Mouse (Mus musculus) right cerebral cortex, adult 2 months (tissue): ENCODE measurements around the gene Gm5142.

Experiments
- DNase-seq, 2 experiments: peaks; one replicate each; pipeline ENCODE4 v3.0.0; 2021 to 2022; ENCODE audit warnings: low spot score in 2 of 2

Gene Gm5142

DNA sequence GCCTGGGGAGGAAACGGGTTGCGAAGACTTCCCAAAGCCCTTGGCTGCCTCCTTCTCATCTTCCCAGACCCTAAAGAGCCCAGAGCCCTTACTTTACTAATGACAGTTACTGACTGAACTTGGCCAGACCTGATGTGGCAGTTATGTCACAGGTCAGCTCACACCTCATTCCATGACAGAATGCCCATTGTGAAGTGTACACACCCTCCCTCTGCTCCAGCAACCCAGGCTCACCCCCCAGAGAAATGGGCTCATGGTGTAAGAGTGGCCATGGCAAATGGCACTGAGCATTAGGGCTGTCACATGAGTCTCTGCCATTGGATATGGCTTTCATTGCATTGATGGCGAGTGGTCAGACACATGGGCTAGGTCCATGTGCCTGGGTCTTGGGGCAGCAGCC is at the start of gene Gm5142:
Gene Gm5142 (minus strand): TSS at position 101 of the 400 bp plus-strand sequence.
- DNase-seq = no peak

DNA sequence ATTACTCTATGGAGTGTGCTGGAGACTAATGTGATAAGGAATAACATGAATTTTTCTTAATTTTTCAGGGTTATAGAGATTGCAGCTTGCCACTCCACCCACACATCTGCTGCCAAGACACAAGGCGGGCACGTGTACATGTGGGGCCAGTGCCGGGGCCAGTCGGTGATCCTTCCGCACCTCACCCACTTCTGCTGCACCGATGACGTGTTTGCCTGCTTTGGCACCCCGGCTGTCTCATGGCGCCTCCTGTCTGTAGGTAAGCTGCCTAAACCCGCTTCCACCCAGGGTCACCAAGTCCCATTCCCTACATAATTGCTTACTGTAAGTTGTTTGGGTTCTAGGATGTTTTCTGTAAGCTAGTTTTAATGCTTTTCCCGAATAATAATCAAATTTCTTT is 47.7 kb upstream of the Gm5142 start:
- no peak for DNase-seq

DNA sequence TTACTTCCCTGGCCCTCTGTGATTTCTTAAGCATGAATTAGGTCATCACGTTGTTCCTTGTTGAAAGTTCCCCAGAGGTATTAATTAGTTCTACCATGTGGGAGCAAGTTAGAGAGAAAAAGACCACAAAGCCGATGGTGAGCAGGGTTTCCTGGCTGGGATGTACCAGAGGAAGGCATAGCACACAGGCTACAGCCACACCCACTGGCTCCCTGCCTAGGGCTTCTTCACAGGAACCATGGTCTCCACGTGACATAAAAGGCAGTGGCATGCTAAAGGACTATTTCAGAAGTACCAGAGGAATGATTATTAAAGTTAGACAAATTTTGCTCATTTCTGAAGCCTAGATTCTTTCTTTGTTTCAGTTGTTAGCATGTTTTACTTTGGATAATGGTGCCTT is 40.7 kb upstream of the Gm5142 start:
- DNase-seq = no peak

DNA sequence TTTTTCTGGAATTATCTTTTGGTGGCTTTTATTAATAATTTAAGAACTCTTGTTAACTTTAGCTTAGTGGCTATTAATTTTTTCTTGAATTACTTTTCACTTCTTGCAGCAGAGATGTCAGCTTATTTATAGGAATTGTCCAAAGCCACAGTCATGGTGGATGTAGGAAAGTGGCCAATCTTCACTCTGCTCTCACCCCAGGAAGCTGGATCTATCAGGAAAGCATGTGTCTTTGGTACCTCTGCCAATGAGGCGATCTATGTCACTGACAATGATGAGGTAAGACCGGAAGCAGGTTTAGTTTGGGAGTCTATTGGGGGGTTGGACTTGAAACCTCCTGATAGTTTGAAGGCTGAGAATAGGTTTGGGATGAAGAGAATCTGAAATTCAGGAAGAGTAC is 31.3 kb upstream of the Gm5142 start:
- DNase-seq = no peak

DNA sequence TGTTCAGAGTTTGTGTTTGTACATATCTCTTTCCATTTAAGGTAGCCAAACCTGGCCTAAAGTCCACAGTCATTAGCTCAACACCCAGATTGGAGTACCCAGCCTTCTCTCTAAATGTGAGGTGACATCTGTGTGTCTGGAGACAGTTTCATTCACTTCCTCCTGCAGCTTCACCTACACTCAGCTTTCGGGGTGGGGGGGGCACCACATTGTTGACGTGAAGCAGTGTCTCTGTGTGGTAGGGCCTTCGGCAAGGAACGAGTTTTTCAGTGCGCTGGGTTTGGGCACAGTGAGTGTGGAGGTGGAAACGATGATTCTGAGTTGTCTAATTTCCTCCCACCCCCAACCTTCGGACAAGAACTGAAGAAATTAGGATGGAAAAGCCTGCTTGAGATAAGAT is 30.5 kb upstream of the Gm5142 start:
- DNase-seq = no peak

DNA sequence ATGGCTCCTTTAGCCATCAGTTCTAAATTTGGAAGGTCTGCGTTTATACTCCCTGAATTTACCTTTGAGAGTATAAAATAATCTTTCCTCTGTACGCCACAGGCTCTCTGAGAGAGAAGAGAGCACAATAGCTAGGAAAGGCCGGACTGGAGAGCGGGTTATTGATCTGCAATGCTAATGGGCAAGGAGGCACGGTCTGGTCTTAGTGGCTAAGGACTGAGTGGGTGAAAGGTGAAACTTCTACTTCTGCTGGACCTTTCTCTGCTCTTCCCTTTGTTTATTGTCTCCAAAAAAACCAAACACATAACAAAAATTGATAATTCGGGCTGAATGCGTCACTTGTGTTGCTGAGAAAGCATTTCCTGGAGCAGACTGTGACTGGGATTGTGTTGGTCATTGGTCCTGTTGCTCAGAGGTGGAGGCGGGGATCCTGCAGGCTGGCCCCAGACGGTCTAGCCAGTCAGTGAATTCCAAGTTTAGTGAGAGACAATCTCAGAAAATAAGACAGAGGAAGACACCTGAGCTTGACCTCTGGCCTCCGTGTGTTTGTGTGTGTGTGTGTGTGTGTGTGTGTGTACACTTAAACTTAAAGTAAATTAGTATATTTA is 27.5 kb upstream of the Gm5142 start:
- no peak for DNase-seq

DNA sequence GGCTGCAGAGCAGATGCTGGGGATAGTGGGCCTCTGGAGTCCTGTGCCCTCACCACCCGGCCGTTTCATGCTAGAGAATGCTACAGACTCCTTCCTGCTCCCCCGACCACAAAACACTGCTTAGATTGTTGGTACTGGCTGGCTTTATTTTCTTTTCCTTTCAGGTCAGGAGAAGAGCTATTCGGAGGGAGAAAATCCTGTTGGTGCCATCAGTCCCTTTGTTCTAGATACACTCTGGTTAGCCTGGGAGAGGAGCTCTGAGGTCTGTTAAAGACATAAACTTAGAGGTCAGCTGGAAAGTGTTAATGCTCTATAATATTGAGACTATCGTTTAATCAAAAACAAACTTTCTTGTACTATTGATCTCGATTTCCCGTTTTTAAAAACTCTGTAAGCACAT is 26.9 kb upstream of the Gm5142 start:
- DNase-seq = no peak

DNA sequence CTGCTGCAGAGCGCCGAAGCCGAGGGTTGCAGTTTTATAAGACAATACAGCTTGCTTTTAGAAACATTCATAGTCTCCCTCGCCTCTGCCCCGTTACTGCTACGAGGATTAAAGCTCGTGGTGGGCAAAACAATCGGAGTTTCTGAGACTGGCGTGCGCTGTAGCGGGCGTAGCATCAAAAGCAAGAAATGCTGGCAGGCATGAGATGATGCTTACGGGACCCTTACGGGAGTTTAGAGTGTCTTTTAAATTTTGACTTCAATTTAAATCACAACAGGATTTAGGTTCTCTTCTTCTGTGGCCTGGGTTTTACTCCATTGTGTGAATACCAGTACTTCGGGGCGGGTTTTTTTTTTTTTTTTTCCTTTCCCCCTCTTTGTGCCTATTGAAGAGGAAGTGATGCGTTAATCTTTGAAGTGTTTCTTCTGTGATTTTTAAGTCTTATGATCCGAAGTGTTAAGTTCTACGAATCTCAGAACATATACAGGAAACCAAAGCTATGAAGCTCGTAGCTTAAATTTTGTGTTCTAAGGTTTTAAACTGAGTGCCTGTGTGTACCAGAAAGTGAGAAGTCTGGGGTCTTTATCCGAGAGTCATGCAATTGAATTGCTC is 23.2 kb upstream of the Gm5142 start:
- DNase-seq = no peak

DNA sequence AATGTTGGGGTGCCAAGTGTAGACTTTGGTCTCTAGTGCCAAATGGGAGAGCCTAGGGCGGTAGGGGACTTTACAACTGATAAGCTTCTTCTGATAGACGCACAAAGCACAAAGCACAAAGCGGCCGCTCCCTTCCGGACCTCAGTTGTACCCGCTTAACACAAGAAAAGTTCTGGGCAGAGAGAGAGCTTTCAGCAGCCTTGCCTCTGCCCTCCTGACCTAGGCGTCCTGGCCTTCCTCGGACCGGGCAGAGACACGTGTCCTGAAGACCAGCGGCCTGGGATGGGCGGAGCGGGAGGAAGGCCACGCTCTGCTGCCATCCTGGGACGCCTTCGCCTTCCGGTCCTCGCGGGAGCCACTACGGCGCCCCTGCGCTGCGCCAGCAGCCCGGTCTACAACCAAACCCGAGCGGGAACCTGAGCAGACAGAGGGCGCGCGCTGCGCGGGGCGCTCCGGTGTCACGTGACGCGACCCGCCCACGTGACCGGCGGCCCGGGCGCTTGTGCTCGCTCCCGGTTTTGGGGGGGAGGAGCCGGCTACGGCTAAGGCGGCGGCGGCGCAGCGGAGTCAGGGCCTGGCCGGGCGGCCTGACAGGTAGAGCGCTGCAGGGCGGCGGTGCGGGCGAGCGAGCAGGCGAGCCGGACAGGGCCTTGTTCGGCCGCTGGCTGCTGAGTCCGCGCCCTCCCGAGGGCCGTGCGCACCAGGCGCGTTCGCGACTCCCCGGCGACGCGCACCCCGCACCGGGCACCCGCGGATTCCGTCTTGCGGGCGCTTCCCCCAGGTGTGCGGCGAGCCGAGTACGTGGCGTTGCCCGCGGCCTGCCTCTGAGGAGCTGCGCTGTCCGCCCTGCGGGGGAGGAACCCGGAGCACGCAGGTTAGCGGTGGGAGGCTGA is 22.4 kb upstream of the Gm5142 start, which contains the start of gene Rcbtb1:
Gene Rcbtb1 (plus strand): TSS at position 499 of the 893 bp plus-strand sequence.
- DNase-seq = peak; percentile 87 to 92

DNA sequence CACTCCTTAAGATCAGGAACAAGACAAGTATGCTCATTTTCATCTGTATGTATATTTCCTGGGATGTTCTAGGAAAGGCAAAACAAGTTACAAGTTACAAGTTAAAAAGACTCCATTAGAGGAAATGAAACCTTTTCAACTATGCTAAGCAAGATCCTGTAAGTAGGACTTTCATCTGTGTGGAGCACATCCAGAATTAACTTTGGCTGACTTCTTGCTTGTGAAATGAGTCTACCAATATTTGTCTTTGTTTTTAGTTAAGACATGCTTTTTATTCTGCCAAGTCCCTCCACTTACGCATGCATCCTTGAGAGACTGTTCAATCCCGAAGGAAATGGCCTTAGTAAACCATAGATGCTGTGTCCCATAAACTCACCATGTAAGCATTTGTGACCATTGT is 7.6 kb upstream of the Gm5142 start:
- DNase-seq = no peak

DNA sequence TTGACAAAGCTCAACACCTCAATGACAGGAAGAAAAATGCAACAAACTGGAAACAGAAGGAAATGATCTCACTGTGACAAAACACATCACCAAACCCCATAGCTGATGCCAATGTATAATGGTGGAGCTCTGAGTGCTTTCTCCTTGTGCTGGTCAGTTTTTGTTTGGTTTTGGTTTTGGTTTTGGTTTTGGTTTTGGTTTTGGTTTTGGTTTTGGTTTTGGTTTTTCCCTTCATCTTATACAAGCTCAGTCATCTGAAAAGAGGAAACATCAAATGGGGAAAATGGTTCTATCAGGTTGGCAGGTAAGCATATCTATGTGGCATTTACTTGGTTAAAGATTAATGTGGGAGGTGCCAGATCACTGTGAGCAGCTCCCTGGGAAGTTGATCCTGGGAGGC is 7.0 kb upstream of the Gm5142 start:
- DNase-seq = no peak

DNA sequence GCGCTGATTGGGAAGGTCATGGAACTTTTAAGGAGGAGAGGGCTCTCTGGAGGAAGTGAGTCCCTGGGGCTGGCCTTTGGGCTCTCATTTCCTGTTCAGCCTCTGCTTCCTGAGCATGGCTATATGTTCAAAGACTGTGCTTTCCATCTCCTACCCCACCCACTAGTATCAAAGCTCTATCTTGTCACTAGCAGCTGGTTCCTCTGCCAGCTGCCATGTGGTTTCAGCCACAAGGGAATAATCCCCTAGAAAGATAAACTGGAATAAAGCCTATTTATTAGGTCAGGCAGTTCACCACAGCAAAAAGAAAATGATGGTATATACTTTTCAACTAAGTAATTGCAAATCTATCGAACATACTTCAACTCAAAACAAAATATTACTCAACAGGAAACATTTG is 4.2 kb upstream of the Gm5142 start:
- no peak for DNase-seq

DNA sequence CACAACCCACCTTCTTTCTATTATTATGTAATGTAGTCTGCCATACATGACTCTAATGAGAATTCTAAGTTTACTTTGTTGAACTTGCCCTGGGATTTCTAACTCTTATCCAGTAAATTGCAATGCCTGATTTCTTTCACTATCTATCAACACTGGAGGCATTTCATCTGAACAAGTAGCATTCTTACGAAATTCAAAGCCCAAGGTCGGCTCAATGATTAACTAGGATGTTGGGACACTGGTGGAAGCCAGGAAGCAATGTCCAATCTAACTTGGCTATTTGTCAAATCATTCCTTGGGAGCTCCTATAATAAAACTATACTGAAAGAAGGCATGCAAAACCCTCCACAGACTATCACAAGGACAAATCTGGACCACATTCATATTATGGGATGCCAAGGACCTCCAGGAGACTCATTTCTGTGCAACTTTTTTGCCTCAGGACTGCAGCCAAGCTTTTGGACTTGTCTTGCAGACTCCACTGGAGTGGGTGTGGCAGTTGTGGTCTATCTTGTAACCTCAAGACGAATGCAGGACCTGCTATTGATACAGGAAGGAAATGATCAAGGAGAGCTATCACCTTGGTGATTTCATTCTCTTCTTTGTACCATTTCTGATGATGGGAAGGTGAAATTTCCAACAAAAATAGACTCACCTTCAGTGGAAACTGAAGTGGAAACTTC is 21.4 kb downstream of the Gm5142 start:
- DNase-seq = no peak

DNA sequence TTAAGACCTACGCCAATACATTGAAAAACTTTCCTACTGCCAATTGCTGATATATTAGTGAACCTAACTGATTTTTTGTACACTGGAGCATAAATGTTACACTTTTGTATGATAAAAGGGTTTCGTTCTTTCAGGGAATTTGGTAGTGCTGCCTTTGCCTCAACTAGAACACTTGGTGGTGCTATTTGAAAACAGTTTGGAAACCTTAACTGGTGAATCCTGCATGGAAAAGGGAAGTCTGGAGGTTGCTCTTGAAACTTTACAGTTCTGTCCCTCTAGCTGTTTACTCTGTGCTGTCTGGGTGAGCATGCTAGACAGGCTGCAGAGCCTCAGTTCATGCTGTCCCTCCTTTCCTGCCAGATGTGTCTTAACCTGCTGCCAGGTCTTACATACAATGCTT is 23.0 kb downstream of the Gm5142 start:
- DNase-seq = peak; percentile 1 to 5

DNA sequence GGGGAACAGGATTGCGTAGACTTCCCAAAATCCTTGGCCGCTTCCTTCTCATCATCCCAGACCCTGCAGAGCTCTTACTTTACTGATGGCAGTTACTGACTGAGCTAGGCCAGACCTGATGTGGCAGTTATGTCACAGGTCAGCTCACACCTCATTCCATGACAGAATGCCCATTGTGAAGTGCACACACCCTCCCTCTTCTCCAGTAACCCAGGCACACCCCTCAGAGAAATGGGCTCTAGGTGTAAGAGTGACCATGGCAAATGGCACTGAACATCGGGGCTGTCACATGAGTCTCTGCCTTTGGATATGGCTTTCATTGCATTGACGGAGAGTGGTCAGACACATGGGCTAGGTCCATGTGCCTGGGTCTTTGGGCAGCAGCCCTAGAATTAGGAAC is 35.8 kb downstream of the Gm5142 start, which contains the start of gene 1700129C05Rik:
Gene 1700129C05Rik (minus strand): TSS at position 101 of the 400 bp plus-strand sequence.
- DNase-seq = no peak

DNA sequence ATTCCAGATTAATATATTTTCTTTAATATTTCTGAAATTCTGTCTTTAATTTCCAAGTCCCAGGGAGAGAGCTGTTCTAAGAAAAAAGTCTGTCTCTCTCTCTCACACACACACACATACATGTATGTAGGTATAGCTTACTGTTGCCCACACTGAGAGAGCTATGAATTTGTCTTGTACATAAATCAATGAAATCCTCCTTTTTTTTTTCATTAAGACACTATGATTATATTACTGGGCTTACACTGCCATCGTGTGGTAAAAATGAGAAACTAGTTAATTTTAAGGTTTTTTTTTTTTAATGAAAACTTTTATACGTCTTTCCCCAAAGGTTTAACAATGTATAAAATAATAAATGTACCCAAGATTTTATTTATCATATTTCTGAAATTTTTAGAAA is 64.3 kb downstream of the Gm5142 start:
- DNase-seq = no peak
